Mouse (Mus musculus) splenic B cell, adult 2 months (primary cell): ENCODE data around the gene Plce1.
"Not testable (repeated sequence)": the region's sequence is repeated elsewhere in the genome, so short reads cannot be mapped to it uniquely, and the experiment has no call there.

ENCODE experiments used
- DNase-seq: peaks from one replicate; pipeline ENCODE4 v3.0.0-alpha.2; 2011; ENCODE audit warnings: low read depth, low spot score
- H3K27me3 ChIP-seq: 2 replicates; pipeline ENCODE4 v1.6.1; 2012; ENCODE audit warnings: mild to moderate bottlenecking, low read length, moderate library complexity, mixed read lengths; ENCODE audit not compliant: control insufficient read depth, poor library complexity, insufficient read depth, severe bottlenecking
- H3K36me3 ChIP-seq: 2 replicates; pipeline ENCODE4 v1.6.1; 2012; ENCODE audit warnings: mild to moderate bottlenecking, low read length, moderate library complexity, mixed read lengths; ENCODE audit not compliant: control insufficient read depth, poor library complexity, insufficient read depth, severe bottlenecking

Plce1 gene

DNA sequence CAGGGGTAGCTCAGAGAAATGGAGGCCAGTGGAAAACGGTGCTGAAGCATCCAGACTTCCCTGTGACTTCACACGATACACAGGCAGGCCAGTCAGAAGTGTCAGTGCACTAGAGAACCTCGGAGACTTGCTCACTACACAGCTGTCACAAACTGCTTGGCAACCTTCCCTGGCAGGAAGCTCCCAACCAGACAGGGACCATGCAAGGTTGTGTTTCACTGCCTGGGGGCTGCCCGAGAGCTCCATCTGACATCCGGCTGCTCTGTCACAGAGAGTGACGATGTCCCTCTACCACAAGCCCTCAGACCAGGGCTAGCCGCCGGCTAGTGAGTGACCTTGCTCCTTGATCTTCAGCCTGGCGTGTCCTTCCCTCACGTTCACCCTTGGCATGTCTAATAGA is 140.6 kb downstream of the Plce1 start:
- Histone ChIP-seq H3K36me3 (no peaks in the 10 kb centered on the region), H3K27me3 (no peaks in the 10 kb centered on the region)
- no peak for DNase-seq

DNA sequence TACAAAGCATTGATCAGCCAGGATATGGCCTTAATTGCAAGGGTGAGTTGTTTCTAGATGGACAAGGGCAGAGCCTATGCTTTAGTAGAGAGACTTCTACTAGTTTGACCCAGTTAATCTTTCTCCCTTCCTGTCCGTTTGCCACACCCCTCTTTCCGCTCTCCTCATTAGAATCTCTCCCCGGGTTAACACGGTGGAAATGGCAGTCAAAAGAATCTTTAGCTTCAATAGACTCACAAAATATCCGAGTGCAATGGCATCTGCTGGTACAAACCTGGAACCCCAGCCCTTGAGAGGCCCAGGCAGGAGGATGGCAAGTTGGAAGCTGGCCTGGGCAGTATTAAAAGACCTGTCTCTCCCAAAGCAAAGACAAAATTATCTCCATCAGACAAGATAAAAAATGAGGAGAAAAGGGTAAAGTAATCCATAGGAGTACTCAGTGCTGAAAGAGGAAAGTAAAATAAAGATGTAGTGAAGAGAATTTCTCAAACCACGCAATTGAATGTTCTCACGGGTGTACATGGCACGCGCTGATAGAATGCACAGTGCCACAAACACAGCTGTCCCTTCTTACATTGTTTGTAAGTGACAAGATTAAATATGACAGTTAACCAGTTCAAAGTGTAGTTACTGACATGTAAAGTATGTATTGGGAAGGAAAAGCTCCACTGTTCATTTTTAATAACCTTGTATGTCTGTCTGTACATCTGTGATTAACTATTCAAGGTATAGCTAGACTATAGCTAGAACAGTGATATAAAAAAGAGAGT is 145.5 kb downstream of the Plce1 start:
- H3K27me3 ChIP-seq = no peaks in the 10 kb centered on the region
- no peak for DNase-seq
- no peaks in the 10 kb centered on the region for H3K36me3 ChIP-seq

DNA sequence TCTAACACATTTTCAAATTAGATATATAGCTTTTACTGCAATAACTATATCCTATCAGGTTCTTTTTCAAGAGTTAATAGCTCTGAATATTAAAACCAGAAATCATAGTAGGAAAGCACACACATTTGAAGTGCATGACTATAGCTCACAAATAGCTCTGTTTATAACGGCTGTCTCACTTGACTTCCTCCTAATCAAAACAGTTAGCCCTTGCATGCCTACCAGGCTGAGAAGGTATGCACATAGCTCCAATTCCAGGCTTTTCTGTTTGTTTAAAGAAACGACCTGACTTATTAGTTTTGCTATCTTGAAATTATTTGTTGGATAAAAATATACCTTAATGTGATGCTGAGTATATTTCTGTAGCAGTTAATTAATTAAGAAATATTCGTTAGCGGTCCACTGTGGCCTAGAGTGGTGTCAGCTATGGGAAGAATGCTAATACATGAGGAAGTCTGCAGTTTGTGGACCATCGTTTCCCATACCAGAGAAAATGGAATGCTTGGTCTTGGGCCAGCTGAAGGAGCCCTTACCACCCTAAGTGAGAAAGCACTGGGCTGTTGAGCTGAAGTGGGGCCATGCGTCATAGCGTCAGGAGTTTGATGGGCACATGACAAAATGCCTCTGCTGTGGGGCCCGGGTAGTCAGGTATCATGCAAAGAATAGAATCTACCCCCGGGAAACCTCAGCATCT is 146.3 kb downstream of the Plce1 start:
- no peak for DNase-seq
- Histone ChIP-seq H3K36me3 (no peaks in the 10 kb centered on the region), H3K27me3 (no peaks in the 10 kb centered on the region)

DNA sequence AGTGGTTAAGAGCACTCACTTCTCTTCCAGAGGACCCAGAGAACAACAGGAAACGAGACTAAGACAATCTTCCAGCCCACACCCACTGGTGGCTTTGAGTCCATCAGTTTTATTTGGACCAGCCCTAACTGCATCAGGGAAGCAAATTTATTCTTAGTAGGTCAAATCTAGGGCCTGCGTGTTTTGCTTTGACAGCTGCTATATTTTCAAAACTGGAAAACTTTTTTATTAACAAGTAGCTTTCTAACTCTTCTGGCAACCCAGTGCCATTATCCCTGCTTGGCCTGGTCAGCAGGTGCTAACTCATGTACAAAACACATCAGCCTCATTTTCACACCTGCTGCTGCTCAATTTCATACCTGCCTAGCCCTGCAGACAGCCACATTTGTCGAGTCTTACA is 151.3 kb downstream of the Plce1 start:
- H3K36me3 ChIP-seq = no peaks in the 10 kb centered on the region
- H3K27me3 ChIP-seq = no peaks in the 10 kb centered on the region
- no peak for DNase-seq

DNA sequence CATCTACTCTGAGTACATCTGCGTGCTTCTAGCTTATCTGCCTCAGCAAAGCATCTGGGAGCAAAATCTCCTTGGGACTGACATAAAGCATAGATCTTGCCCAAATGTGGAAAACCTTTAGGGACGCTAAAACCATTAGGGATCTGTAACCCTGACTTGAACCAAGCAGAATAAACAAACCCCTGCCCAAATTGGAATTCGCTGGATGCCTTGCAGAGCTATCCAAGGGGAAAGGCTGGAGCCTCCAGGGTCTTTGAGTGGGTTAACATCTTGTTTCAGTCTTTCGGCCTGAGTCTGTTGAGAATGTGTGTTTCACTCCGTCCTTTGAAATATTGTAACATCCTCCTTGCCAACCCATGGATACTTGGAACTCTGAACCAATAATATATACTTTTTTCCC is 152.4 kb downstream of the Plce1 start:
- no peak for DNase-seq
- Histone ChIP-seq H3K36me3 (no peaks in the 10 kb centered on the region), H3K27me3 (no peaks in the 10 kb centered on the region)

DNA sequence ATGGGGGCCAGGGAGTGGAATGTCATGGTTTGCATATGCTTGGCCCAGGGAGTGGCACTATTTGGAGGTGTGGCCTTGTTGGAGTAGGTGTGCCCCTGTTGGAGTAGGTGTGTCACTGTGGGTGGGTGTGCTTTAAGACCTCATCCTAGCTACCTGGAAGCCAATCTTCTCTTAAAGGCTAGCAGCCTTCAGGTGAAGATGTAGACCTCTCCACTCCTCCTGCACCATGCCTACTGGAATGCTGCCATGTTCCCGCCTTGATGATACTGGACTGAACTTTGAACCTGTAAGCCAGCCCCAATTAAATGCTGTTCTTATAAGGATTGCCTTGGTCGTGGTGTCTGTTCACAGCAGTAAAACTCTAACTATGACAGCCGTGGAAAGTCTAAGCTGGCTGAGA is 158.1 kb downstream of the Plce1 start:
- Histone ChIP-seq H3K27me3 (no peaks in the 10 kb centered on the region), H3K36me3 (no peaks in the 10 kb centered on the region)
- DNase-seq = no peak

DNA sequence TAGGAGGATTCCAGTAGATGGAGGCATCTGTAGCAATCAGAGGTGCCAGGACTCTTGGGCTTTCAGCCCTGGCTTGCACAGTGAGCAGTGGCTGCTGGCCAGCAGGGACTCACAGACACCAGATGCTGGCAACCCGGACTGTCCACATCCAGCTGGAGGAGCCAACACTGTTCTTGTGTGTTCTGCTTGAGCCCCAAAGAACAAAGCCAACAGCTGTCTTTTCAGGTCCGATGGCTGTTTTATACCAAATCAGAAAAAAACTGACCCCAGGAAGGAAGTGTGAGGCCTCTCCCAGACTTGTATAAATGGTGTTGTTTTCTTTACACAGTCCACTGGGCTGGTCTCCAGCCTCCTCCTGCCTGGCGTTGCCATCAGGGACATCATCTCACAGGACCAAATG is 158.9 kb downstream of the Plce1 start:
- H3K27me3 ChIP-seq = no peaks in the 10 kb centered on the region
- no peak for DNase-seq
- H3K36me3 ChIP-seq = no peaks in the 10 kb centered on the region

DNA sequence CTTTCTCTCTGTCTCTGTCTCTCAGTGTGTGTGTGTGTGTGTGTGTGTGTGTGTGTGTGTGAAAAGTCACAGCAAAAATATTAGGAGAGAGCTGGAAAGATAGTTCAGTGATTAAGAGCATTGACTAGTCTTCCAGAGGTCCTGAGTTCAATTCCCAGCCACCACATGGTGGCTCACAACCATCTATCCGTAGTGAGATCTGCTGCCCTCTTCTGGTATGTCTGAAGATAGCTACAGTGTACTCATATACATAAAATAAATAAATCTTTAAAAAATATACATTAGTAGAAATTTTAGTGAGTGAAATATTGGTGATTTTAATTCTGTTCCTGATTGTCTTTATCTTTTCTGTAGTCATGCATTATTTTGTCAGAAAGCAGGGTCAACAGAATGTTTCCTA is 161.6 kb downstream of the Plce1 start:
- not testable (repeated sequence) for H3K27me3 ChIP-seq, H3K36me3 ChIP-seq, DNase-seq

DNA sequence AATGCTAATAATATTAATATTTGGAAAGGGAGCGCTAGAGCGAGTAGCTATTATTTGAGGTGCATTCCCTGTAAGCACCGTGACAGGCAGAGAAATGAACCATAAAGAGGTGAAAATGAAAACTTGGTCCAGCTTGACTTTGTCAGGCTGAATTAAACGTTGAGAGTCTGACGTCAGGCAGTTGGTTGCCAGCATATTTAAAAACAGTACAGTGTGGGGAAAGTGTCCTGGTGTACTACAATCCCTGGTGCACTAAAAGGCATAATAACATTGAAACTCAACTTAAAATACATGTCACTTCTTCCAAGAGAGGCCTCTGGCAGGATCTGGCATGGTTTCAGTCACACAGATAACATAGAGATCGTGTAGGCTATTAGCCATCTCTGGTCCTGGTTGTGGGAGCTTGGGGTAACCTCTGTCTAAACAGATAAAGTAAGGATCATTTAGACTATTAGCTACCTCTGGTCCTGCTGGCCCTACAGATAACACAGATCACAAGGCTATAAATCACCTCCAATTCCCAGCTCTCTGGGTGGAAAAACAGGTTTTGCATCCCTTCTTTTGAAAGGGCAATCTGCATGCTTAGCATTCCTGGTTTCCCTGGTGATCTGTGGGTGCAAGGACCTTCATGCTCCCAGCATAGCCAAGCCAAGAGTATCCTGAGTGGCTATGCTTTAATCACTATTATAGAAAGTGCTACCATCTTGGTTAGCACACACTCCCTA is 164.1 kb downstream of the Plce1 start:
- no peaks in the 10 kb centered on the region for H3K27me3 ChIP-seq
- no peaks in the 10 kb centered on the region for H3K36me3 ChIP-seq
- DNase-seq = no peak

DNA sequence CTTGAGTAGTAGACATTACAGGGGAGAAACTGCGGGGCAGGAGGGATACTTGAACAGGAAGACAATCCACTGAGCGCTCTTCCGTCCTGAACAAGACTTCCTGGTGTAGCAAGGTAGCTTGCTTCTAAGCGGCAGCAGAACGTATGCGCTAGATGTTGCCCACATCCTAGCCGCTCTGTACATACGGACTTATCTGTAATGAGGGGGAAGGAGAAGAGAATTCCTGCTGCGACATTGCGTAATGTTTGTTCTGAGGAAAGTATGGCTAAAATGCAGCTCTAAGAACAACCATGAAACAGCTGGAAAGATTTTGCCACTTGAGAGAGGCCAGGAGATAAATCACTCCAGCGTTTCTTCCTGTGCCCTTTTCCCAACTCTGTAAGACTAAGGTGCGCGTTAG is 177.1 kb downstream of the Plce1 start:
- Histone ChIP-seq H3K36me3 (no peaks in the 10 kb centered on the region), H3K27me3 (no peaks in the 10 kb centered on the region)
- no peak for DNase-seq

DNA sequence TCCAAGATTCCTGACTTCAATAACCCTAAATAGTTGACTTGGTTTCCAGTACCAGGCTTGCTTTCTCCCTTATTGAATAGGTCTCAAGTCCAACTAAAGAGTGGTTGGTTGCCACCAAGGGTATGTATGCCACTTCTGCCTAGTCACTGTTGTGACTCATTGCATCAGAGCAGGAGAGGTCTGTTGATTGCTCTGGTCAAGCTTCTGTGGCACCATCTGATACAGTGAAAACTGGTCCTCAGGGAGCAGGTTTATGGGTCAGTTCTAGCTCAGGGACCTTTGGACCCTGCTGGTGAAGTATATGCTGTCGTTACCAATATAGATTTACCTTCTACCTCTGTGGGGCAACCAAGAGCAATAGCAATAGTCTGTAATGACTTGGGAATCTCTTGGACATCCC is 184.5 kb downstream of the Plce1 start:
- DNase-seq = no peak
- no peaks in the 10 kb centered on the region for H3K27me3 ChIP-seq
- no peaks in the 10 kb centered on the region for H3K36me3 ChIP-seq

DNA sequence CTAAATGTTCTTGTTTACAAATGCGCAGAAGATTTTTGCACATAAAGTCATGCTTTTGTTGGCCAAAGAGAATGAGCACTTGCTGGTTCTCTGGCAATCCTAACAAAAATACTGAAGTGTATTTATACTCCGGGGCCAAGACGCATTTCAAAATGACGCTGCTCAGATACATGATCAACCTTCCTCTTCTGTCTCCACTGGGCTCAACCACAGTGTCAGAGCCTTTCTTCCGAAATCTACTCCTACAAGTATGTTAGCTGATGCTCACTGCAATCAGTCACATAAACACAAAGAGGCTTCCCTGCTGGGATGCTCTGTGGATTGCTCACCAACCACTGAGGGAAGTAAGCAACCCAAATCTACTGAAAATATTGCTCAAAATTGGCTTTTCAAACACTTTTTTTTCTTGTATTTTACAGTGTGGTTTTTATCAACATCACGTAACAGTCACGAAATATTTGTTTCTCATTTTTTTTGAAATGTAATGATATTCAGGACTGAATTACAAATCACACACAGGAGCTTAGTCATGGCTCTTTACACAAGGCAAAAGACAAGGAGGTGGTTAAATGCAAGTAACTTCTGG is 191.2 kb downstream of the Plce1 start:
- no peaks in the 10 kb centered on the region for H3K27me3 ChIP-seq
- DNase-seq = no peak

DNA sequence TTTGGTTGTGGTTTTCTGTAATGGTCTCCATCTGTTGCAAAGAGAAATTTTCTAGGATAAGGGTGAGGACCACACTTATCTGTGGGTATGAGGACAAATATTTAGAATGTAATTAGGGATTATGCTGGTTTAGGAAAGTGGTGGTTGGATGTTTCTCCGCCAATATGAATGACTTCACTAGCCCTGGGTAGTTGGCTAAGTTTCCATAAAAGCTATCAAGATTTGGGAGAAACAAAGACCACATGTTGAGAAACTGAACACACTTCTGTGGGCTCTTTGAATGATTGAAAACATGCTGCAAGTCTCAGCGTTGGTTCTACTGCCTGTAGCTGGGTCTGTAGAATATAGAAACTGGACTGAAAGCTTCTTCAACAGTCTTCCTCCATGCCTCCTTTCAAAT is 193.0 kb downstream of the Plce1 start:
- no peaks in the 10 kb centered on the region for H3K36me3 ChIP-seq
- DNase-seq = no peak
- no peaks in the 10 kb centered on the region for H3K27me3 ChIP-seq

More for the DNA sequence above, 191.2 kb downstream of the Plce1 start:
- no peaks in the 10 kb centered on the region for H3K36me3 ChIP-seq

DNA sequence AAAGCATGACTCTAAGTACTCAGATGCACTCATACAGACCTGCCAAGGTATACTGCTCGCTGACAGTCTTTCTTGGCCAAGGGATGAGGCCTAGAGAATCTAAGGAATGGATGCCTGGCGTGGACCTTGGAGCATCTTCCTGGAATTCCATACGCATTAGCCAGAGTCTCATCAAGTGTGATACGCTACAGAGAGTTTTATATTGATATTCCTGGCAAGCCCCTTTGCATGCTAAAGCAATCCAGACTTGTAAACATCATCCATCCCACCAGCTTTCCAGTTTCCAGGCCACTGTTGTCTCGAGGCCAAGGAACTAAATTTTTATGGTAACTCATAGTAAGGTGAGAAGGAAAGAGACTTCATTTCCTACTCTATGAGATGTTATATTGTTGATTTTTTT is 197.7 kb downstream of the Plce1 start:
- no peak for DNase-seq
- no peaks in the 10 kb centered on the region for H3K27me3 ChIP-seq
- H3K36me3 ChIP-seq = no peaks in the 10 kb centered on the region

DNA sequence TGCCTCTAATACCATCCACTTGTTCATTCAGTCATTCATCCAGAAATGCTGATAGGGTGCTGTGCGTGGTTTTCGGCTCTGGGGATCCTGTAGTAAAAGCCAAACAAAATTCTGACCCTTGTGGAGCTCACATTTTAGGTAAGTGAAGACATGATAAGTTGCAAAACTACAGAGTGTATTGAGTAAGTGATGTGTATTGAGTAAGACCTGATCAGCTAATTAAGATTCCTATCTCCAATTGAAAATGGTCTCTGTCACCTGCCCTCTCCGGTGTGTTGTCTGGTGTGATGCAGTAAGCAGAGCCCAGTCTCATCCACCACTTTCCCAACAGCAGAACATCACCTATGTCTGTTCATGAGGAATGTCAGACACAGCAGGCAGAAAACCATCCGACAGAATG is 198.6 kb downstream of the Plce1 start:
- no peaks in the 10 kb centered on the region for H3K36me3 ChIP-seq
- H3K27me3 ChIP-seq = no peaks in the 10 kb centered on the region
- no peak for DNase-seq
